Mouse (Mus musculus): Measurements from ENCODE around the gene Phf23.

Phf23 gene

GRCm38 (mm10) chr11:69970775-69971174, 24.8 kb upstream of the Phf23 start:
- no peak for DNase-seq (ENCODE audit: low spot score in 2 of 2)

GRCm38 (mm10) chr11:69974907-69975306, 20.7 kb upstream of the Phf23 start:
- no peak for DNase-seq (ENCODE audit: low spot score in 2 of 2)

GRCm38 (mm10) chr11:69976271-69976670, 19.3 kb upstream of the Phf23 start:
- DNase-seq (ENCODE audit: low spot score in 2 of 2) = no peak

- DNase-seq (ENCODE audit: low spot score in 2 of 2) = no peak
These were observed 15.8 kb upstream of the Phf23 start for GRCm38 (mm10) chr11:69979827-69980195.

GRCm38 (mm10) chr11:69980196-69981140, 15.1 kb upstream of the Phf23 start:
- peak; percentile 85 to 87 for DNase-seq (ENCODE audit: low spot score in 2 of 2)

GRCm38 (mm10) chr11:69981141-69981762, 14.3 kb upstream of the Phf23 start, which contains the start of gene Ctdnep1:
Ctdnep1 (plus strand) TSS chr11:69981156.
- DNase-seq (ENCODE audit: low spot score in 2 of 2) = peak in 1 of 2 experiments; percentile 31

GRCm38 (mm10) chr11:69982225-69982624, 13.4 kb upstream of the Phf23 start, which contains the start of gene Elp5:
Elp5 (minus strand) TSS chr11:69982517.
- DNase-seq (ENCODE audit: low spot score in 2 of 2) = no peak

- no peak for DNase-seq (ENCODE audit: low spot score in 2 of 2)
These were observed 12.7 kb upstream of the Phf23 start for GRCm38 (mm10) chr11:69982877-69983276.

GRCm38 (mm10) chr11:69983377-69983776, 12.2 kb upstream of the Phf23 start:
- DNase-seq (ENCODE audit: low spot score in 2 of 2) = no peak

GRCm38 (mm10) chr11:69984431-69984830, 11.1 kb upstream of the Phf23 start:
- DNase-seq (ENCODE audit: low spot score in 2 of 2) = no peak

- no peak for DNase-seq (ENCODE audit: low spot score in 2 of 2)
These were observed 5.6 kb upstream of the Phf23 start for GRCm38 (mm10) chr11:69989949-69990348.

- peak; percentile 92 for DNase-seq (ENCODE audit: low spot score in 2 of 2)
These were observed 4.5 kb upstream of the Phf23 start, which contains the start of gene Gabarap for GRCm38 (mm10) chr11:69990850-69991691. Gabarap (plus strand) TSS chr11:69991143.

GRCm38 (mm10) chr11:69991711-69992110, 3.9 kb upstream of the Phf23 start:
- DNase-seq (ENCODE audit: low spot score in 2 of 2) = no peak

- no peak for DNase-seq (ENCODE audit: low spot score in 2 of 2)
These were observed 3.2 kb upstream of the Phf23 start for GRCm38 (mm10) chr11:69992396-69992795.

GRCm38 (mm10) chr11:69992932-69993331, 2.6 kb upstream of the Phf23 start:
- no peak for DNase-seq (ENCODE audit: low spot score in 2 of 2)

- no peak for DNase-seq (ENCODE audit: low spot score in 2 of 2)
These were observed 1.0 kb upstream of the Phf23 start for GRCm38 (mm10) chr11:69994401-69995090.

- peak; percentile 59 to 69 for DNase-seq (ENCODE audit: low spot score in 2 of 2)
These were observed 834 bp downstream of the Phf23 start for GRCm38 (mm10) chr11:69996161-69997061.

GRCm38 (mm10) chr11:69997070-69997509, 1.5 kb downstream of the Phf23 start:
- DNase-seq (ENCODE audit: low spot score in 2 of 2) = peak; percentile 85 to 94

- DNase-seq (ENCODE audit: low spot score in 2 of 2) = no peak
These were observed 3.3 kb downstream of the Phf23 start for GRCm38 (mm10) chr11:69998567-69999491.

All from thymus, postnatal 10 days (tissue).